Mouse (Mus musculus) olfactory bulb, adult 2 months (tissue): ENCODE results near the gene Tal1.

ENCODE experiments used
- CTCF ChIP-seq: fragments of 200-500 bp; IDR thresholded peaks from 2 replicates; pipeline ENCODE4 v1.5.1; 2012; ENCODE audit warnings: low read depth, mild to moderate bottlenecking, low read length, moderate library complexity; ENCODE audit not compliant: insufficient read depth
- POLR2A ChIP-seq: fragments of 200-500 bp; IDR thresholded peaks from 2 replicates; pipeline ENCODE4 v1.6.1; 2012; ENCODE audit warnings: mild to moderate bottlenecking, low read depth, low read length, moderate library complexity; ENCODE audit not compliant: insufficient read depth

DNA sequence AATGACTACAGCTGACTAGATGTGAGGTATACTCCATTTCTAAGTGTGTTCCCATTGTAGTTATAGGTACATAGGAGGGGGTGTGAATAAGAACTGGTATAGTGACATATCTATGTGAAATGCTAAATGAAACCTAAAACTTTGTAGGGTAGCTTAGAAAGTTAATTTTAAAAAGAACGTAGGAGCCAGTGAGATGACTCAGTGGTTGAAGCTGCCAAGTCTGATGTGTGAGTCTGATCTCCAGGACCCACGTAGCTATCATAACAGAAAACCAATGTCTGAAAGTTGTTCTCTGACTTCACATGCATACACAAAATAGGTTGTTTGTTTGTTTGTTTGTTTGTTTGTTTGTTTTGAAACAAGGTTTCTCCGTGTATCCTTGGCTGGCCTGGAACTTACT, 36.2 kb upstream of the Tal1 start:
- TF ChIP-seq CTCF (no peak), POLR2A (no peak)
